Mouse (Mus musculus) forebrain, embryonic 14.5 days (tissue): Measurements from ENCODE around the gene Nrde2. TPM values are rescaled to one million over a fixed set of nuclear protein-coding genes. Genes with fewer than 3 reads are reported as not detected.

Experiments used
- ATAC-seq: fragments of 200-750 bp; cut with Nextera tagmentation; 2 replicates; pipeline ENCODE4 v1.8.0; 2017; ENCODE audit warnings: mild to moderate bottlenecking, moderate library complexity
- DNase-seq: peaks from one replicate; pipeline ENCODE4 v3.0.0-alpha.2; 2015; ENCODE audit warnings: low spot score
- H3K27ac ChIP-seq: fragments of 300-500 bp; sonication (generic); 2 replicates; pipeline ENCODE4 v1.5.1; 2014; ENCODE audit warnings: low read depth, mild to moderate bottlenecking, control low read depth, low read length, moderate library complexity
- H3K27me3 ChIP-seq: fragments of 300-500 bp; sonication (generic); replicated peaks from 2 replicates; pipeline ENCODE4 v1.6.1; 2014; ENCODE audit warnings: low read length, control low read depth, mixed read lengths; ENCODE audit not compliant: control insufficient read depth, insufficient read depth
- H3K36me3 ChIP-seq: fragments of 300-500 bp; sonication (generic); 2 replicates; pipeline ENCODE4 v1.6.1; 2014; ENCODE audit warnings: low read length, control low read depth; ENCODE audit not compliant: control insufficient read depth, insufficient read depth
- H3K4me1 ChIP-seq: fragments of 300-500 bp; sonication (generic); 2 replicates; pipeline ENCODE4 v1.6.1; 2014; ENCODE audit warnings: antibody characterized with exemption, low read length, control low read depth; ENCODE audit not compliant: control insufficient read depth, insufficient read depth
- H3K4me2 ChIP-seq: fragments of 300-500 bp; sonication (generic); 2 replicates; pipeline ENCODE4 v1.6.1; 2014; ENCODE audit warnings: mild to moderate bottlenecking, control low read depth, low read length
- H3K4me3 ChIP-seq: fragments of 300-500 bp; sonication (generic); 2 replicates; pipeline ENCODE4 v1.5.1; 2014; ENCODE audit warnings: low read depth, low read length, control low read depth
- H3K9ac ChIP-seq: fragments of 300-500 bp; sonication (generic); 2 replicates; pipeline ENCODE4 v1.6.1; 2014; ENCODE audit warnings: mild to moderate bottlenecking, low read length, control low read depth, moderate library complexity
- H3K9me3 ChIP-seq: fragments of 300-500 bp; sonication (generic); replicated peaks from 2 replicates; pipeline ENCODE4 v1.6.1; 2016; ENCODE audit warnings: low read length, control low read depth, mixed read lengths; ENCODE audit not compliant: control insufficient read depth
- WGBS: fragments of 180-500 bp; shearing (Covaris S2); extraction: QIAGEN DNeasy Blood & Tissue Kit; methylation state at CpG from one replicate; pipeline ENCODE4 v1.1.7; 2014; 5-methylcytosine and 5-hydroxymethylcytosine counted together
- polyA plus RNA-seq: library from polyadenylated mRNA; unstranded; fragments of >200 nt; fragmentation: Nextera tagmentation; extraction: Ambion mirVana; gene quantifications from 2 replicates; pipeline ENCODE4 v1.2.1, GENCODE M21; 2014

Gene Nrde2
- polyA plus RNA-seq, 1 experiment from 2014 or later, result 12.5 TPM

GRCm38 (mm10) chr12:100104530-100104929 is 54.9 kb downstream of the Nrde2 start:
- no peaks in the 10 kb centered on the region for H3K27me3 ChIP-seq
- H3K9me3 ChIP-seq, result no peaks in the 10 kb centered on the region
- H3K4me3 ChIP-seq, result no peak overlapping the region
- no peak overlapping the region for H3K9ac ChIP-seq
- no peaks in the 10 kb centered on the region; the same call in 1 of the 2 replicates for H3K4me1 ChIP-seq
- no peak for ATAC-seq
- no peak for DNase-seq
- H3K4me2 ChIP-seq, result no peak overlapping the region
- H3K36me3 ChIP-seq, result no peaks in the 10 kb centered on the region
- H3K27ac ChIP-seq, result no peak overlapping the region
- WGBS, result 85% methylated on average over 5 of the region's 5 CpGs

GRCm38 (mm10) chr12:100101651-100102050 is 57.8 kb downstream of the Nrde2 start:
- Histone ChIP-seq H3K4me1 (no peaks in the 10 kb centered on the region), H3K9ac (no peak overlapping the region), H3K4me3 (no peak overlapping the region), H3K27ac (no peak overlapping the region), H3K9me3 (no peaks in the 10 kb centered on the region), H3K4me2 (no peak overlapping the region), H3K36me3 (no peaks in the 10 kb centered on the region), H3K27me3 (no peaks in the 10 kb centered on the region)
- ATAC-seq, result no peak
- 78% methylated on average over 3 of the region's 3 CpGs for WGBS
- DNase-seq, result no peak

- H3K9me3 ChIP-seq, result no peaks in the 10 kb centered on the region
- H3K36me3 ChIP-seq, result no peaks in the 10 kb centered on the region
- DNase-seq (no peak), ATAC-seq (no peak; the same call in 1 of the 2 replicates)
- H3K27ac ChIP-seq, result no peak overlapping the region
- H3K9ac ChIP-seq, result no peak overlapping the region
- H3K4me1 ChIP-seq, result no peaks in the 10 kb centered on the region
- H3K4me2 ChIP-seq, result no peak overlapping the region
- H3K4me3 ChIP-seq, result no peak overlapping the region
- H3K27me3 ChIP-seq, result no peaks in the 10 kb centered on the region
- 50% methylated on average over 3 of the region's 3 CpGs for WGBS
Observed at GRCm38 (mm10) chr12:100100707-100101030, 58.8 kb downstream of the Nrde2 start.

- DNase-seq (peak; percentile 49), ATAC-seq (peak; percentile 50; the same call in 1 of the 2 replicates)
- 71% methylated on average over 3 of the region's 3 CpGs for WGBS
Observed at GRCm38 (mm10) chr12:100099971-100100706, 59.3 kb downstream of the Nrde2 start.

GRCm38 (mm10) chr12:100093046-100093445 is 66.4 kb downstream of the Nrde2 start:
- Histone ChIP-seq H3K4me3 (no peak overlapping the region), H3K27me3 (no peaks in the 10 kb centered on the region), H3K9ac (no peak overlapping the region), H3K36me3 (no peaks in the 10 kb centered on the region), H3K9me3 (no peaks in the 10 kb centered on the region), H3K27ac (no peak overlapping the region), H3K4me1 (no peaks in the 10 kb centered on the region), H3K4me2 (no peak overlapping the region)
- no peak for DNase-seq
- no peak for ATAC-seq
- 91% methylated on average over 11 of the region's 11 CpGs for WGBS

More at GRCm38 (mm10) chr12:100099971-100100706, 59.3 kb downstream of the Nrde2 start:
- Histone ChIP-seq H3K4me3 (no peak overlapping the region), H3K9ac (no peak overlapping the region), H3K9me3 (no peaks in the 10 kb centered on the region), H3K27ac (no peak overlapping the region), H3K27me3 (no peaks in the 10 kb centered on the region), H3K36me3 (no peaks in the 10 kb centered on the region), H3K4me1 (no peaks in the 10 kb centered on the region), H3K4me2 (no peak overlapping the region)

- Histone ChIP-seq H3K27me3 (no peaks in the 10 kb centered on the region), H3K4me3 (no peak overlapping the region), H3K4me1 (no peaks in the 10 kb centered on the region), H3K9me3 (no peaks in the 10 kb centered on the region), H3K36me3 (no peaks in the 10 kb centered on the region), H3K4me2 (no peak overlapping the region), H3K27ac (no peak overlapping the region), H3K9ac (no peak overlapping the region)
- no peak for DNase-seq
- no peak for ATAC-seq
- WGBS, result 95% methylated on average over 4 of the region's 4 CpGs
Observed at GRCm38 (mm10) chr12:100090750-100091149, 68.7 kb downstream of the Nrde2 start.

GRCm38 (mm10) chr12:100089265-100089664 is 70.2 kb downstream of the Nrde2 start:
- ATAC-seq, result no peak
- no peaks in the 10 kb centered on the region for H3K4me1 ChIP-seq
- no peaks in the 10 kb centered on the region for H3K27me3 ChIP-seq
- no peaks in the 10 kb centered on the region for H3K9me3 ChIP-seq
- no peaks in the 10 kb centered on the region for H3K36me3 ChIP-seq
- no peak overlapping the region for H3K4me2 ChIP-seq
- no peak overlapping the region for H3K4me3 ChIP-seq
- no peak overlapping the region for H3K27ac ChIP-seq
- no peak overlapping the region for H3K9ac ChIP-seq
- WGBS, result 88% methylated on average over 5 of the region's 5 CpGs
- no peak for DNase-seq

GRCm38 (mm10) chr12:100088026-100088425 is 71.4 kb downstream of the Nrde2 start:
- Histone ChIP-seq H3K4me2 (no peak overlapping the region), H3K9ac (no peak overlapping the region), H3K27me3 (no peaks in the 10 kb centered on the region), H3K9me3 (no peaks in the 10 kb centered on the region), H3K4me3 (no peak overlapping the region), H3K4me1 (no peaks in the 10 kb centered on the region), H3K27ac (no peak overlapping the region), H3K36me3 (no peaks in the 10 kb centered on the region)
- DNase-seq, result no peak
- WGBS, result 87% methylated on average over 3 of the region's 3 CpGs
- no peak for ATAC-seq

- Histone ChIP-seq H3K9me3 (no peaks in the 10 kb centered on the region), H3K4me2 (no peak overlapping the region), H3K27ac (no peak overlapping the region), H3K36me3 (no peaks in the 10 kb centered on the region), H3K4me3 (no peak overlapping the region), H3K9ac (no peak overlapping the region), H3K4me1 (no peaks in the 10 kb centered on the region), H3K27me3 (no peaks in the 10 kb centered on the region)
- DNase-seq, result no peak
- no peak for ATAC-seq
- WGBS, result 87% methylated on average over 8 of the region's 8 CpGs
Observed at GRCm38 (mm10) chr12:100079636-100080286, 79.7 kb downstream of the Nrde2 start.
